Mouse (Mus musculus) megakaryocyte, embryonic 14.5 days (primary cell): Measurements from ENCODE around the gene Ppp1r13b.

Experiments
- FLI1 ChIP-seq: IDR thresholded peaks from 2 replicates; pipeline ENCODE4 v1.6.1; 2012; ENCODE audit warnings: low read length, inconsistent platforms, mixed read lengths
- GATA1 ChIP-seq: IDR thresholded peaks from 3 replicates; pipeline ENCODE4 v1.6.1; 2012; ENCODE audit warnings: mixed read lengths, low read length, inconsistent platforms, borderline replicate concordance

GRCm38 (mm10) chr12:111956173-111956572 is 48.3 kb upstream of the Ppp1r13b start:
- TF ChIP-seq GATA1 (no peak), FLI1 (no peak)
